Mouse (Mus musculus) CH12.LX (cell line): ENCODE measurements at regions not wholly inside any gene's neighbourhood (a gene's known extent, or its start where the extent isn't known, plus 50 kb on each side); places are given as distances from the start of the nearest gene placed in this dataset.

Experiments used
- CHD2 ChIP-seq: IDR thresholded peaks from 2 replicates; pipeline ENCODE4 v1.6.1; 2011; ENCODE audit warnings: low read length, improper control_type of control experiment
- CTCF ChIP-seq, 2 experiments: IDR thresholded peaks in 1 of 2; conservative IDR thresholded peaks in 1 of 2; 2 replicates each; pipeline ENCODE4 v1.5.1; 2011 to 2012; ENCODE audit warnings: low read depth in 2 of 2, low read length in 2 of 2, improper control_type of control experiment in 1 of 2, inconsistent platforms in 1 of 2, mild to moderate bottlenecking in 1 of 2, moderate library complexity in 1 of 2
- EP300 ChIP-seq: IDR thresholded peaks from 2 replicates; pipeline ENCODE4 v1.6.1; 2011; ENCODE audit warnings: low read length, improper control_type of control experiment
- ETS1 ChIP-seq: conservative IDR thresholded peaks from 2 replicates; pipeline ENCODE4 v1.6.1; 2012; ENCODE audit warnings: low read depth, mild to moderate bottlenecking, inconsistent platforms, low read length, improper control_type of control experiment, moderate library complexity
- JUND ChIP-seq: conservative IDR thresholded peaks from 2 replicates; pipeline ENCODE4 v1.6.1; 2011; ENCODE audit warnings: low read depth, low read length, improper control_type of control experiment
- MAFK ChIP-seq: IDR thresholded peaks from 2 replicates; pipeline ENCODE4 v1.6.1; 2011; ENCODE audit warnings: low read length, improper control_type of control experiment; ENCODE audit not compliant: insufficient replicate concordance
- MYC ChIP-seq: IDR thresholded peaks from 2 replicates; pipeline ENCODE4 v1.6.1; 2011; ENCODE audit warnings: low read depth, mild to moderate bottlenecking, improper control_type of control experiment, low read length
- POLR2A ChIP-seq: IDR thresholded peaks from 2 replicates; pipeline ENCODE4 v1.6.1; 2011; ENCODE audit warnings: low read depth, mild to moderate bottlenecking, improper control_type of control experiment, low read length
- POLR2AphosphoS2 ChIP-seq: IDR thresholded peaks from 2 replicates; pipeline ENCODE4 v1.6.1; 2011; ENCODE audit warnings: low read depth, low read length, improper control_type of control experiment
- UBTF ChIP-seq: IDR thresholded peaks from 2 replicates; pipeline ENCODE4 v1.6.1; 2012; ENCODE audit warnings: low read depth, mild to moderate bottlenecking, inconsistent platforms, low read length, improper control_type of control experiment, moderate library complexity
- USF2 ChIP-seq: conservative IDR thresholded peaks from 2 replicates; pipeline ENCODE4 v1.6.1; 2011; ENCODE audit warnings: low read depth, low read length, improper control_type of control experiment

GRCm38 (mm10) chr2:106384286-106384595 is 308.8 kb upstream of the Mpped2 start:
- TF ChIP-seq POLR2A (no peak), MAFK (no peak), CTCF (conservative IDR thresholded peaks at IDR 0.05 in 1 of 2, IDR thresholded peaks at IDR 0.05 in 1 of 2; ENCODE audit: low read depth in 2 of 2, low read length in 2 of 2) (no peak), EP300 (no peak), CHD2 (no peak), JUND (no peak), UBTF (no peak), ETS1 (no peak), MYC (no peak), USF2 (no peak), POLR2AphosphoS2 (no peak)
